Mouse (Mus musculus): ENCODE results near the gene Grik1. TPM values are rescaled to one million over a fixed set of nuclear protein-coding genes. Genes with fewer than 3 reads are reported as not detected.

Grik1 gene
- polyA plus RNA-seq, 1 experiment, result 0.02 TPM

DNA sequence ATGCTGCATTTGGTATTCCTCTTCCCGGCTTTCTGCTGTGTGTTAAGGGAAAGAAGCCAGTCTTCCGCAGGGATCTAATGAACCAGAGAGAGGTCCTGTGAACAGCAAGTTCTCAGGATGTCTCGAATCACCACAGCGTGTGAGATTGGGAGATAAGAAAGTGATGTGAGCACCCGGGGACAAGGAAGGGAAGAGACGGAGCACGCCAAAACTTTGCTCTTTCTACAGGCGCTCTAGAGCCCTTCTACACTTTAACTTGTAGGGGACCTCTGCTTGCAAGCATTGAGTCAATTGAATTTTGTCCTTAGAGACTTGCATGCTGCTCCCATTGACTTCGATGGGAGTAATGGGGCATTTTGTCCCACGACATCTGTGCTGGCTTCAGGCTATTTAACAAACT is 241.9 kb downstream of the Grik1 start:
- no peaks in the 10 kb centered on the region for H3K27me3 ChIP-seq (ENCODE audit: control insufficient read depth, insufficient read depth, low read length)
- 80% methylated on average over 10 of the region's 10 CpGs for WGBS
- no peak for DNase-seq (ENCODE audit: low read depth in 1 of 2, low spot score in 2 of 2)
- no peak overlapping the region for H3K27ac ChIP-seq (ENCODE audit: insufficient read depth, low read length)
- H3K36me3 ChIP-seq (ENCODE audit: control insufficient read depth, insufficient read depth, low read length), result no peaks in the 10 kb centered on the region
- no peaks in the 10 kb centered on the region for H3K4me1 ChIP-seq (ENCODE audit: control insufficient read depth, insufficient read depth, insufficient read length)
- no peak for TF ChIP-seq CTCF (IDR thresholded peaks at IDR 0.05; ENCODE audit: extremely low read depth, insufficient read depth, insufficient read length, insufficient replicate concordance)
- no peak for TF ChIP-seq POLR2A (IDR thresholded peaks at IDR 0.05; ENCODE audit: low read depth, low read length)
- no peak overlapping the region for H3K4me3 ChIP-seq (ENCODE audit: extremely low read depth, insufficient read depth, insufficient read length)

DNA sequence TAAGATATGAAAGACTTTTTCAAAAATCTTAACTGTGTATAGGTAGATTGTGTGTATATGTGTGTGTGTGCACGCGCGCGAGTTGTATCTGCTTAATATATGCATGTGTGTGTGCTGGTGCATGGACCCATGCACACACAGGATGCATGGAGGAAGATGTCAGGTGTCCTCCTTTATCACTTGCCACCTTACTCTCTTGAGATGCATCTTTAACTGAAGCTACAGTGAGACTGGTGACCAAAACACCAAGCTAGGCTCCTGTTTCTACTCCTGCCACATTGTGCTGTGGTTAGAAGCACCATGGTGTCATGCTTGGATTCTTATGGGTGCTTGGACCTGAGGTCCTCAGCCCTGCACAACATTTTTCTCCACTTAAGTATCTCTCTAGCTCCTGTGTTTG is 245.7 kb downstream of the Grik1 start:
- no peak for DNase-seq (ENCODE audit: low read depth in 1 of 2, low spot score in 2 of 2)
- WGBS, result 98% methylated on average over 4 of the region's 4 CpGs
- Histone ChIP-seq H3K4me1 (ENCODE audit: control insufficient read depth, insufficient read depth, insufficient read length) (no peaks in the 10 kb centered on the region), H3K4me3 (ENCODE audit: extremely low read depth, insufficient read depth, insufficient read length) (no peak overlapping the region), H3K27me3 (ENCODE audit: control insufficient read depth, insufficient read depth, low read length) (no peaks in the 10 kb centered on the region), H3K27ac (ENCODE audit: insufficient read depth, low read length) (no peak overlapping the region), H3K36me3 (ENCODE audit: control insufficient read depth, insufficient read depth, low read length) (no peaks in the 10 kb centered on the region)
- no peak for TF ChIP-seq CTCF (IDR thresholded peaks at IDR 0.05; ENCODE audit: extremely low read depth, insufficient read depth, insufficient read length, insufficient replicate concordance)
- TF ChIP-seq POLR2A (IDR thresholded peaks at IDR 0.05; ENCODE audit: low read depth, low read length), result no peak

DNA sequence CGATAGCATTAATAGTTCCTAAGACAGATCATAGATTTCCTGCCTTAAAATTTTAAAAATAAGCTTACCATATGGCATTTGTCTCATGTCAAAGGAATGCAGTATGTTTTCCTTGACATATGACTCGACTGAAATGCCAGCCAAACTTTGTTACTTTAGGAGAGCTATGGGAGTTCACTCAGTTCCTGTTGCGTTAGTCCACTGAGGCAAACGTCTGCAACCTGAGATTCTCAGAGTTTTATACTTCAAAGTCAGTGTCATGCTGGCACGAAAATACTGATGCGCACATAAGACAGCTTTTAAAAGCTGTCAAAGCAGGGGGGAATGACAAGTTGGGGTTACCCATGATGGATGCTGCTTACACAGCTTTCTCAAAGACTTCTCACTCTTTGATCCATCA is 247.6 kb downstream of the Grik1 start:
- Histone ChIP-seq H3K36me3 (ENCODE audit: control insufficient read depth, insufficient read depth, low read length) (no peaks in the 10 kb centered on the region), H3K27me3 (ENCODE audit: control insufficient read depth, insufficient read depth, low read length) (no peaks in the 10 kb centered on the region), H3K4me3 (ENCODE audit: extremely low read depth, insufficient read depth, insufficient read length) (no peak overlapping the region), H3K27ac (ENCODE audit: insufficient read depth, low read length) (no peak overlapping the region), H3K4me1 (ENCODE audit: control insufficient read depth, insufficient read depth, insufficient read length) (no peaks in the 10 kb centered on the region)
- WGBS, result 58% methylated on average over 6 of the region's 6 CpGs
- DNase-seq (ENCODE audit: low read depth in 1 of 2, low spot score in 2 of 2), result no peak
- no peak for TF ChIP-seq POLR2A (IDR thresholded peaks at IDR 0.05; ENCODE audit: low read depth, low read length)
- TF ChIP-seq CTCF (IDR thresholded peaks at IDR 0.05; ENCODE audit: extremely low read depth, insufficient read depth, insufficient read length, insufficient replicate concordance), result no peak

DNA sequence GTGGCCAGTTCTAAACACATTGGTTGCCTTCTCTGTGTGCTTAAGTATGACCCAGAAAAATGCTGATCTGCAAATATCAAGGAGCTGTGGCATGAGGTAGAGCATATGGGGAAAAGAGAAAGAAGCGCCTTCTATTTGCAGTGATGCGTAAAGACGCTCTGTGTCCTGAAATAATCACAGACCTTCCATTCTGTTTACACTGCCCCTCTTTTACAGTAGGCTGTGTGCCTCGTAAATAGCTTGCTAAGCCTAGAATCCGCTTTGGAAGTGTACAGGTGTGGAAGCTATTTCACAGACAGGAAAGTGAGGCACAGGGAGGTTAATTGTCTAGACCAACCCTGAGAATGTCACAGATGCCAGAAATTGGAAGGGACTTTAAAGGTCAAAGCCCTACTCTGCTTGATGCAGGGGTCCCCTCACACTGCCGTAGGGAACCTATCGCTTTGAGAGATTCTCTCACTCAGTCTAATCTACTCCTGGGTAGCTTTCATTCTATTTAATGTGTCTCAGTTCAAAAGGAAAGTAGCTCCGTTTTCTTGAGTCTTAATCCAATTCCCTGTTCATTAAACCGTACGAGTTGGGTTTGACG is 251.5 kb downstream of the Grik1 start:
- DNase-seq (ENCODE audit: low read depth in 1 of 2, low spot score in 2 of 2), result no peak
- H3K4me3 ChIP-seq (ENCODE audit: extremely low read depth, insufficient read depth, insufficient read length), result no peak overlapping the region
- no peaks in the 10 kb centered on the region for H3K4me1 ChIP-seq (ENCODE audit: control insufficient read depth, insufficient read depth, insufficient read length)
- TF ChIP-seq CTCF (IDR thresholded peaks at IDR 0.05; ENCODE audit: extremely low read depth, insufficient read depth, insufficient read length, insufficient replicate concordance) (no peak), POLR2A (IDR thresholded peaks at IDR 0.05; ENCODE audit: low read depth, low read length) (no peak)
- no peak overlapping the region for H3K27ac ChIP-seq (ENCODE audit: insufficient read depth, low read length)
- 86% methylated on average over 11 of the region's 11 CpGs for WGBS
- no peaks in the 10 kb centered on the region for H3K36me3 ChIP-seq (ENCODE audit: control insufficient read depth, insufficient read depth, low read length)
- no peaks in the 10 kb centered on the region for H3K27me3 ChIP-seq (ENCODE audit: control insufficient read depth, insufficient read depth, low read length)

DNA sequence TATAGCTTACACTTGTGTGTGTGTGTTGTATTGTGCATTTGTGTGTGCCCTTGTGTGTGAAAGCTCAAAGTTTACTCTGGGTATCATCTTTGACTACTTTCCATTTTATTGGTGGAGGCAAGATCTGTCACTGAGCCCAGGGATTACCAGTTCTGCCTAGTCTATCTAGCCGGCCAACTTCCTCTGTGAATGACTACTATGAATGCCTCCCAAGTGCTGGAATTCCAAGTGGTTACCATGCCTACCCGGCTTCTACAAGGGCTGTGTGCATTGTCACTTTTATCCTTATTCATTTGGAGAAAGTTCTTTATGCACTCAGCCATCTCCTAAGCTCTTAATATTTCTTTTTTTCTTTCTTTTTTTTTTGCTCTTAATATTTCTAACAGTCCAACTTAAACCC is 301.3 kb downstream of the Grik1 start:
- H3K4me1 ChIP-seq (ENCODE audit: control insufficient read depth, insufficient read depth, insufficient read length), result no peaks in the 10 kb centered on the region
- no peak for DNase-seq (ENCODE audit: low read depth in 1 of 2, low spot score in 2 of 2)
- H3K27ac ChIP-seq (ENCODE audit: insufficient read depth, low read length), result no peak overlapping the region
- 69% methylated on average over 2 of the region's 2 CpGs for WGBS
- H3K27me3 ChIP-seq (ENCODE audit: control insufficient read depth, insufficient read depth, low read length), result no peaks in the 10 kb centered on the region
- no peaks in the 10 kb centered on the region for H3K36me3 ChIP-seq (ENCODE audit: control insufficient read depth, insufficient read depth, low read length)
- H3K4me3 ChIP-seq (ENCODE audit: extremely low read depth, insufficient read depth, insufficient read length), result no peak overlapping the region
- TF ChIP-seq CTCF (IDR thresholded peaks at IDR 0.05; ENCODE audit: extremely low read depth, insufficient read depth, insufficient read length, insufficient replicate concordance) (no peak), POLR2A (IDR thresholded peaks at IDR 0.05; ENCODE audit: low read depth, low read length) (no peak)

DNA sequence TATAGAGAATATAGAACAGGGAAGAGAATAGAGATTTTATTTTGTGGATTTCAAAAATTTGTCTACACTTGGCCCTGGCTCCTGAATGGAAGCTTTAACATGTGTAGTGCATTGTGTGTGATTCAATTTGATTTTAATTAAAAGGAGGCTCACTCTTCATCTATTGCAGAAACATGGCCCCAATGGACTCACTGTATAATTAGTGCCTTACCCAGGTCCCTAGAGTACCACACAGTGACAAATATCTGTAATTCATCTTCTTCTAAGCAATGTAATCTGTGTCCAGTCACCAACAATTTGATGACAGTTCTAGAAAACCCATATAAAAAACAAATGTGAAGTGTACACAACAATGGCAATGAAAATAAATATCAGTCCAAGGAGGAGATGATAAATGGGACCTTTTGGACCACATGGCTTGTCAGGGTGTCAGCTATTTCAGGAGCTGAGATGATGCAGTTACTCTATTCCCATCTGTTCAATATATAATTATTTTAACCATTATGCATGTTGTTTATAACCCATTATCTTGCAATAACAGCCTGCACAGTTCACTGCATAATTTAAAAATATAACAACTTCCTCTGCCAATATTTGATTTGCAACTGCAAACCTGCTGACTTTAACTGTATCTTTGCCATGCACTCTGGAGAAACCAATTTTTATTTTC is 305.7 kb downstream of the Grik1 start:
- H3K4me3 ChIP-seq (ENCODE audit: extremely low read depth, insufficient read depth, insufficient read length), result no peak overlapping the region
- H3K27me3 ChIP-seq (ENCODE audit: control insufficient read depth, insufficient read depth, low read length), result no peaks in the 10 kb centered on the region
- H3K4me1 ChIP-seq (ENCODE audit: control insufficient read depth, insufficient read depth, insufficient read length), result no peaks in the 10 kb centered on the region
- TF ChIP-seq POLR2A (IDR thresholded peaks at IDR 0.05; ENCODE audit: low read depth, low read length) (no peak), CTCF (IDR thresholded peaks at IDR 0.05; ENCODE audit: extremely low read depth, insufficient read depth, insufficient read length, insufficient replicate concordance) (no peak)
- H3K27ac ChIP-seq (ENCODE audit: insufficient read depth, low read length), result no peak overlapping the region
- DNase-seq (ENCODE audit: low read depth in 1 of 2, low spot score in 2 of 2), result no peak
- no peaks in the 10 kb centered on the region for H3K36me3 ChIP-seq (ENCODE audit: control insufficient read depth, insufficient read depth, low read length)

DNA sequence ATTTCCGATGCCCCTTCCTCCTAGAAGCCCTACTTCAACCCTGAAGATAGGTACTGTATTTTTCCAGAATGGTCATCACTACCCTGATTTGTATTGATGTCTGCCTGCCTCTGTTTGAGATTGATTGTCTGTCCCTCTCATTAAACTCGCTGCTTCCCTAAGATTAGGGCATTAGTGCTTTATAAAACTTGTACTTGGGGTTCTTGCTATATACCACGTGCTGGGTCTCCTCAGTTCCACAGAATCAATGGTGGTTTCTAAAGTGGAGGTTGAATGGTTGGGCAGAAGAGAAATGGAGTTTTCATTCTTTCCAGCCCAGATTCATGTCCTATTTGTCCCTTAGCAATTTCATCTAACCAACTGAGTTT is 316.0 kb downstream of the Grik1 start:
- TF ChIP-seq POLR2A (IDR thresholded peaks at IDR 0.05; ENCODE audit: low read depth, low read length) (no peak), CTCF (IDR thresholded peaks at IDR 0.05; ENCODE audit: extremely low read depth, insufficient read depth, insufficient read length, insufficient replicate concordance) (no peak)
- WGBS, result 66% methylated on average over 3 of the region's 3 CpGs
- Histone ChIP-seq H3K36me3 (ENCODE audit: control insufficient read depth, insufficient read depth, low read length) (no peaks in the 10 kb centered on the region), H3K4me3 (ENCODE audit: extremely low read depth, insufficient read depth, insufficient read length) (no peak overlapping the region), H3K4me1 (ENCODE audit: control insufficient read depth, insufficient read depth, insufficient read length) (no peaks in the 10 kb centered on the region), H3K27ac (ENCODE audit: insufficient read depth, low read length) (no peak overlapping the region), H3K27me3 (ENCODE audit: control insufficient read depth, insufficient read depth, low read length) (no peaks in the 10 kb centered on the region)
- no peak for DNase-seq (ENCODE audit: low read depth in 1 of 2, low spot score in 2 of 2)
